Mouse (Mus musculus) olfactory bulb, adult 2 months (tissue): ENCODE results near the gene Pif1. TPM values are rescaled to one million over a fixed set of nuclear protein-coding genes. Genes with fewer than 3 reads are reported as not detected.

Source experiments
- H3K27ac ChIP-seq: fragments of 200-500 bp; 2 replicates; pipeline ENCODE4 v1.5.1; 2012; ENCODE audit warnings: low read depth, low read length; ENCODE audit not compliant: insufficient read depth
- H3K4me1 ChIP-seq: fragments of 200-500 bp; 2 replicates; pipeline ENCODE4 v1.6.1; 2012; ENCODE audit warnings: low read length; ENCODE audit not compliant: control insufficient read depth, insufficient read depth
- H3K4me3 ChIP-seq: fragments of 200-500 bp; 2 replicates; pipeline ENCODE4 v1.5.1; 2012; ENCODE audit warnings: mild to moderate bottlenecking, low read depth, low read length, moderate library complexity; ENCODE audit not compliant: insufficient read depth
- CTCF ChIP-seq: fragments of 200-500 bp; IDR thresholded peaks from 2 replicates; pipeline ENCODE4 v1.5.1; 2012; ENCODE audit warnings: low read depth, mild to moderate bottlenecking, low read length, moderate library complexity; ENCODE audit not compliant: insufficient read depth
- POLR2A ChIP-seq: fragments of 200-500 bp; IDR thresholded peaks from 2 replicates; pipeline ENCODE4 v1.6.1; 2012; ENCODE audit warnings: mild to moderate bottlenecking, low read depth, low read length, moderate library complexity; ENCODE audit not compliant: insufficient read depth
- WGBS: fragments of 180-500 bp; shearing (Covaris S2); methylation state at CpG from one replicate; pipeline ENCODE4 v1.1.7; 2018; 5-methylcytosine and 5-hydroxymethylcytosine counted together
- polyA plus RNA-seq: library from polyadenylated mRNA; stranded (reverse); fragments of >200 nt; gene quantifications from 2 replicates; pipeline ENCODE4 v1.2.4, GENCODE M21; 2012; ENCODE audit warnings: low replicate concordance; ENCODE audit not compliant: missing spikeins, insufficient read depth, insufficient read length

Gene Pif1
- polyA plus RNA-seq, 1 experiment, result not detected

DNA sequence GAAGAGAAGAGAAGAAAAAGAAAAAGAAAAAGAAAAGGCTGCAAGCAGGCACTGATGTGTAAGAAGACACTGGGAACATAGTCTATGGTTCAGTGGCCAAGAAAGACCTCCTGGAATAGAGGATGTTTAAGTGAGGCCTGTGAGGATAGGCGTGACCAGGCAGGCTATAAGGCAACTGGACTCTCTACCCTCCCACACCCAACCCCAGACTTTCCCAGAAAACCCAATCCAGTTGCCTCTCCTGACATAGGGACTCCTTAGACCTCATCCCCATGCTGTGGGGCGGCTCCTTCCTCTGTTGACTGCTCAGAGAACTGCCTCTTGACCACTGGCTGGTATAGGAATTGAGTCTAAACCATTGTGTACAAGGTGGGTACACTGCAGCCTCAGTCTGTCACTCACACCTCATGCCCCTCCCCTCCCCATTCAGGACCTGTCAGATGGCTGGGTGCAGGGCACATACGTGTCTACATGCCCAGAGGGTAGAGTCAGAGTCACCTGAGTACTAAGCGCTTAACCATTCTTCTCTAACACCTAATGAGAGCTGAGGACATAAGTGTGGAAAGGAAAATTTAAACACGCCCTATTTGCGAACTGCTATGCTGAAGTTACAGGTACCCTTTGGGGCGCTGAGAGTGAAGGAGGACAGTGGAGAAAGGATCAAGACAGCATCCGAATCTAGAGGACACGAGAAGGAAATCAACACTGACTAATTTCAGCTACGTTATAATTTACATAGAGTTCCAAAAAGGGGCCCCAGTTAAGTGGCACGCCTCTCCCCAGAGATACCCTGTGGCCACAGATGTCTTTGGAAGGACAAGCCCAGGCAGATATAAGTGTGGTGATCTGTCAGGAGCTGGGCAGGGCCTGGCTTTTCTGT lies 12.2 kb upstream of the Pif1 start:
- no peak for TF ChIP-seq CTCF
- no peak for TF ChIP-seq POLR2A
- Histone ChIP-seq H3K4me3 (no peak overlapping the region), H3K4me1 (peaks cover 10% of the 10 kb centered on the region), H3K27ac (no peak overlapping the region)
- WGBS, result 80% methylated on average over 11 of the region's 11 CpGs

DNA sequence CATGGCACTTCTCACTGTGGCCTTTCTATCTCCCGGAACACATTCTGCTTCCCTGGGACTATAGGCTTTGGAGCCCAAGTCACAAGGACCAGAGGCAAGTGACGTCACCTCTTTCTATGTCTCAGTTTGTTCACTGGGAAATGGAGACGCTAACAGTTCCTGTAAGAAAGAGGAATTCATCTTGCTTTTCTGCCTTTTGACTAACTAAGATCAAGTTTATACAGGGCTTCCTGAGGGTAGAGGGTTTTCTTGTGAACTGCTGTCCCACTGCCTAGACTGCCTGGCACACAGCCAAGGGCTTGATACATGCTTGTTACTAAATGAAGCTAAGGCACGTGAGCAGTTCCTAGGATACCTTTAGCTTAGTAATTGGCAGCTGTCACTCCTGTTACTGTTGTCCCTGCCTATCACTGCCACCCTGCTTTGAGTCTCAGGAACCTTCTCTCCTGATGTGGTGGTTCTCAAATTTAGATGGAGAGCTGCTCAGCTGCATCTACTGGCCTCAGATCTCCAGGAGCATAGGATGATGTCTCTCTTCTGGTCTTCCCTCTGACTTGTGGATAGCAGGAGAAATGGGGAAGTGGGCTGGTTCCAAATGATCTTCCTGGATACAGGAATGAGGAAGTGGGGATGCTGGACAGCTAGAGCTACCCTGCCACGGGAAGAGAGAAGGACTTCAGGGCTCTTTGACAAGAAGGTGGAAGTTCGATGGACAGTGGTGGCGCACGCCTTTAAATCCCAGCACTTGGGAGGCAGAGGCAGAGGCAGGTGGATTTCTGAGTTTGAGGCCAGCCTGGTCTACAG lies 11.4 kb upstream of the Pif1 start:
- Histone ChIP-seq H3K4me3 (no peak overlapping the region), H3K27ac (no peak overlapping the region), H3K4me1 (peaks cover 10% of the 10 kb centered on the region; the same call in 1 of the 2 replicates)
- WGBS, result 66% methylated on average over 8 of the region's 8 CpGs
- TF ChIP-seq CTCF (no peak), POLR2A (no peak)

DNA sequence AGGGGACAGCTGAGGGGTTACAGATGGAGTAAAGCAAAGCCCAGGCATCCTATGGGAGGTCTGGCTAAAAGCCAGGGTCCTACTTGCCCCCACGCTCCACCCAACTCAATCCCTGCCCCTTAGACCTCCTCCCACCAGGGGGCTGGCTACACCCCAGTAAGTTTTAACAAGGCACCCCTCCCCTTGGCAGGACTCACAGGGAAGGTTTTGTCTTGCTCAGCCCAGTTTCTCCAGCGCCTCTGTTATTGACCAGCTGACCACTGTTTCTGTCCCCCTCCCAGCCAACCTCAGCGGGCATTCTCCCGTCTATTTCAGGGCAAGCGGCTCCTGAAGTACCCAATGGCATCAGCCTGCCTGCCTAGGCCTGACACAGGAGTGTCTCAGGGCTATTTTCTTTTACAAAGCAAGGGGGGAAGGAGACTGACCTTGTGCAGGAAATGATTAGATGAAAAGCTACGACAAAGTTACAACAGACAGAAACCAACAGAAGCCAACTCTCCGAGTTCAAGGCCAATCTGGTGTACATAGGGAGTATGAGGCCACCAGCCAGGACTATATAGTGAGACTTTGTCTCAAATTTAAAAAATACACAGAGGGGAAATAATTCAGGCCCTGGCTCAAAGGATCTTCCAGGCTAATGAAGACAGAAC lies 10.0 kb upstream of the Pif1 start:
- Histone ChIP-seq H3K4me3 (no peak overlapping the region), H3K4me1 (peaks cover 13% of the 10 kb centered on the region; the same call in 1 of the 2 replicates), H3K27ac (no peak overlapping the region)
- 58% methylated on average over 7 of the region's 7 CpGs for WGBS
- TF ChIP-seq CTCF (no peak), POLR2A (no peak)

DNA sequence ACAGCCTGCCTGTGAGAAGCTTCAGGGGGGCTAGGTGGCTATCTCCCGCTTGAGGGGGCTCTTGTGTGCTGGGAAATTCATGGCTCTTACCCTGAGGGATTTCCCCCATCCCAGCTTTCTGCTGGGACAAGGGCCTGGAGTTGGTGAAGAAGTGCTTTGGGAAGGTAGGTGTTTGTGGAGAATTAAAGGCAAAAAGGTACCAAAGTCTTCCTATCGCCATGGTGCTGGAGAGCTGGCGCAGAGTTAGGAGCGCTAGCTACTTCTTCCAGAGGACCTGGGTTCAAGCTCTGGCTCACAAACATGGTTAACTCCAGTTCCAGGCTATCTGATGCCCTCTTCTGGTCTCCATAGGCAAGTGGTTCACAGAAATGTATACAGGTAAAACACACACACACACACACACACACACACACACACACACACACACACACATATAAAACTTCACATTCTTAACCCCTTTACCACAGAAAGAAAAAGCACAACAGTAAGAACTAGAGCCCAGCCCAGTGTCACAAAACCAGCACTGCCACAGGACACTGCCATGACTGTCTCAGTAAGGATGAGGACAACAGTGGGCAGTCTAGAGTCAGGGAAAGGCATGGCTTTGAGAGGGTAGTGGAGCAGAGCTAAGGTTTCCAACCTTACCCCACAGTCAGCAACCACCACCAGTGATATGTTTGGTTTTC lies 9.3 kb upstream of the Pif1 start:
- Histone ChIP-seq H3K4me3 (no peak overlapping the region), H3K27ac (no peak overlapping the region), H3K4me1 (peaks cover 13% of the 10 kb centered on the region; the same call in 1 of the 2 replicates)
- TF ChIP-seq CTCF, result no peak
- TF ChIP-seq POLR2A, result no peak
- WGBS, result 89% methylated on average over 4 of the region's 4 CpGs

DNA sequence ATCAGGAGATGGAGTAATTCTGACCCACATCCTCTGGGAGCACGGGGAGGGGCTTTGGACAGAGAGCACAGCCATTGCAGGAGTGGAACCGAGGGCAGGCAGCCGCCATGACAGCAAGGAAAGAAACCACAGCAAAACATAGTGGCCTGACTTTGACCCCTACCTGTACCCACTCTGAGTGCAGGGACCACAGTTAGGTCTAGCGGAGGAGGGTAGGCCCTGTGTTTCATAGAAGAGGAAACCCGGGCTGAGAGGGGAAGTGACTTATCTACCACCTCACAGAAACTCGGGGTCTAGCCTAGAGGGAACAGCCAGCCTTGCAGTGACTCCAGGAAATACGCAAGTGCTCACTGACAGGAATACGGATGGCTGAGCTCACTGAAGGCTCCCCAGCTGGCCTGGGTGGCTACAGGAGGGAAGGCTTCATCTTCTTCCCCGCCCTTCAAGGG lies 8.1 kb upstream of the Pif1 start:
- H3K27ac ChIP-seq, result no peak overlapping the region
- WGBS, result 64% methylated on average over 9 of the region's 9 CpGs
- TF ChIP-seq POLR2A (no peak), CTCF (no peak)
- H3K4me3 ChIP-seq, result peak overlapping the region; percentile 66; the same call in 1 of the 2 replicates
- H3K4me1 ChIP-seq, result peaks cover 13% of the 10 kb centered on the region; the same call in 1 of the 2 replicates

DNA sequence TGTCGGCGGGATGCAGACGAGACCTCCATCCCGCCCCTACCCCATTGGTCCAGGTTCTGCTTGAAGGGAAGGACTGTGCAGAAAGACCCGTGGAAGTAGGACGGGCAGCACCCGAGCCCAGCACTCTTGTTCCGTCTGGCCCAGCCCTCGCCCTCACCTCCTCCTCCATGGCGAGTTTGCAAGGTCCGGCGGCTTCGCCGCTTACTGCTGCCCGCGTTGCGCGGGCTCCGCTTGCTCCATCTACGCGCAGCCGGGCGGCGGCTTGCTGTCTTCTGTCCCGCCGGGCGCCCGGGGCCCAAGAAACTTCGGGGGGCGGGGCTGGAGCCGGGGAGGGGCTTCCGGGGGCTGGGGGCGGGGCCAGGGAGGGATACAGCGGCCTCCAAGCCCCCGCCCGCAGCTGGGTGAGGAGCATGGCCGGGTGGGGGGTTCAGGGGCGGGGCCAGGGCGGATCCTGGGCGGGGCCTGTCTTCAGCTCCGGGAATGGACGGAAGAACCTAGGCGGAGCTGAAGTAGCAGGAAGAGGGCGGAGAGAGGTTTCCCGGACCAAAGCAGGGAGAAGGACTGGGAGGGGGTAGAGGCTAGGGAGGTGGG lies 7.1 kb upstream of the Pif1 start, which contains the start of gene Plekho2:
Gene Plekho2, minus strand, starts transcription at position 260 of the 591 bp plus-strand sequence.
- 2% methylated on average over 44 of the region's 45 CpGs for WGBS
- Histone ChIP-seq H3K4me1 (peaks cover 10% of the 10 kb centered on the region; the same call in 1 of the 2 replicates), H3K27ac (0 out of 2 replicates have a peak within 1 kb of the TSS, but pooled peaks have one; percentile 7), H3K4me3 (peak within 1 kb of the TSS; percentile 66)
- TF ChIP-seq CTCF, result no peak
- TF ChIP-seq POLR2A, result peak; percentile 44

DNA sequence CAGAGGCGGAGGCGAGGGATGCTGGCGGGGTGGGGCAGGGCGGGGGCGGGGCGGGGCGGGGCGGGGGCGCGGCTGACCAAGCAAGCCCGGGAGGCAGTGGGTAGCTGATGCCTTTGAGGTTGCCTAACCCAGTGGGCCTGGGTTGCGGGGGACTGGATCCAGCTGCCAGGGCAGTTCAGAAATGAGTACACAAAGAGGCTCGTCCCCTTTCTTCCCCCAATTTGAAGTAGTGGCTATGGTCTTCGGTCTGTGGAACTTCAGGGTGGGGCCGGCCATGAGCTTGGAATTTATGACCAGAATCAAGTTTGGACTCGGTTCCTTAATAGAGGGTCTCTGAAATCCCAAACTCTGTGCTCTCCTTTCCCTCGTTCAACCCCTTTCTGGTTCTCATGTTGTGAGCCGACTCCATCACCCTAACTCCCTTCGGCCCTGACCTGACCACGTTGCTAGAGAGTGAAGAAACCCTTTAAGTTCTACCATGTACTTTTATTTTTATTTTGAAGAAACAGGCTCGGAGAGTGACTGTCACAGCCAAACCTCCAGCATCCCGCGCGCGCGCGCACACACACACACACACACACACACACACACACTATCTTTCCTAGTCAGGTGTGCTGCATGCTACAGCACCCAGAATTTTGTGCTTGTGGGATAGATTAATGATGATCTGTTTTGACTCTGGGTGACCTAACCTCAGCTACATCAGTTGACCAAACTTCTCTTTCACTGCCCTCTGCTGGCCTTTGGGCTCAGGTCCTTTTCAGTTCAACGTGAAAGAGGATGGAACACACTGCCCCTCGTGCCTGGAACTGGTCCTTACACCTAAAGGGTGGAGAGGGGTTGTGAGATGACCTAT lies 6.3 kb upstream of the Pif1 start:
- Histone ChIP-seq H3K4me3 (peak overlapping the region; percentile 55), H3K27ac (no peak overlapping the region), H3K4me1 (peaks cover 8% of the 10 kb centered on the region; the same call in 1 of the 2 replicates)
- WGBS, result 1% methylated on average over 20 of the region's 29 CpGs
- TF ChIP-seq POLR2A (no peak), CTCF (peak; percentile 77)
